Mouse (Mus musculus): ENCODE results near the gene Ccdc90b.

- TF ChIP-seq EP300 (IDR thresholded peaks at IDR 0.05; ENCODE audit: insufficient read depth, low read depth, low read length), result no peak
- no peak for TF ChIP-seq CTCF (IDR thresholded peaks at IDR 0.05; ENCODE audit: low read depth, low read length)
- no peak for TF ChIP-seq POLR2A (IDR thresholded peaks at IDR 0.05; ENCODE audit: insufficient read depth, low read length)
These were observed 14.2 kb upstream of the Ccdc90b start for GRCm38 (mm10) chr7:92546763-92547162.
